Mouse (Mus musculus) mouse embryonic stem cell (cell line): Measurements from ENCODE around the gene Zfp706.

Experiments used
- in situ Hi-C, 2 experiments: fragments of 300-500 bp; cut with MboI; formaldehyde crosslinking; loops; 1 replicate in 1 of 2; 3 replicates in 1 of 2; pipeline ENCODE4 v1.14.3; 2019 to 2020; ENCODE audit warnings: low sequenced_read_pairs in 2 of 2, low pct_unique_long_range_greater_than_20kb in 1 of 2, mixed read lengths in 1 of 2; ENCODE audit not compliant: unreplicated experiment in 1 of 2

Gene Zfp706

DNA sequence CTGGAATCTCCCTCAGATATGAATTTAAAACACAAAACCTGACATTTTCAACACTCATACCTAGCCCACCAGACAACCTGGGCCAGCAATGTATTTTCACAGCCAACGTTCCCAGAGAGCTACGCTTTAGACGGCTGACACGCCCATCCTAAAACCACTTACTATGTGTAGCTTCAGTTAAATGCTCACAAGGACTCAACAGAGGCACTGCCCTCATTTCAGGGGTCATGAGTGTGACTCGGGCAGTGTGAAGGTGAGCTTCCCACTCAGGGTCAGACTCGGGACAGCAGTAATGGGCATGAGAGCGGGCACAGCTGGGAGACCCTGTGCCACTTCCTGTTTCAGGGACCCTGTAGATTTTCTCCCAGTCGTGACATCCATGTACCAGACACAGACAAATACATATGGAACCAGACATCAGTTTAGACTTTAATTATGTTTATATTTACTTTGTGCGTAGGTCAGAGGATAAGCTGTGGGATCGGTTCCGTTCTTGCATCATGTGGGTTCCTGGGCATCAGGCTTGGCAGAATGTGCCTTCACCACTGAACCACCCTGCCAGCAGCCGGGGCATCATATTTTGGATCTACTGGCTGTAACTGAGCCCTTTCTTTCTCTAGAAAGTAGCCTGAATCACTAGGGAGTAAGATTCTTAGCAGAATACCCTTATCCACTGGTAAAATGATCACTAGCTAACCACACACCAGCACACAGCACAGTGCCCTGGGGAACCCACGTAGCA is 19.4 kb downstream of the Zfp706 start:
- in situ Hi-C loops = no loop called here

DNA sequence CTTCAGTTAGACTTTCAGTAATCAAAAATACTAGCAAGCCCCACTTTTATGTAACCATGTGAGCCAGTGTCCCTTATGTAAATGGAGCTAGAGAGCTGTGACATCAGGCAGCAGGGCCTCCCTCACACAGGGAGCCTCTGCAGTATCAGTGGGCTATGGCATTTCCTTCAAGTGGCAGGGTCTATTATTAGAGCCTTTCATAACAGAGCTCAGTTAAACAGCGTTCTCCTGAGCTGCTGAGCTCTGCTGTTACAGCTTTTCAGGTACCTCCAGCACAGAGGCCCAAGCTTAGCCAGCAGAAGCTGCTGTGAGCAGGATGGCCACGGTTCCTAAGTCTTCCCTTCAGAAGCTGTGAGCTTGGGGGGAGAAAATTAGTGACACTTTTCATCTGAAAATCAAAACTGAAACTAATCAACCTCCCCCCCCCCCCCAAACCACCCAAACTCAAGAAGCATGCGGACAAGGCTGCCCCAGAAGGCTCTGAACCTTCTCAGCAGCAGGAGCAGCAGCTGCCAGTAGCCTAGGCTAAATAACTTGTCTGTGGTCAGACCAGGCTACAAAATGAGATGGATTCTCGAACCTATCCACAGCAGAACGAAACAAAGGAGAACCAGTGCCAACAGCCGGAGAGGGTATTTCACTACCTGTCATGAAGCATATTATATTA is 20.2 kb downstream of the Zfp706 start:
- in situ Hi-C loops = no loop called here

GRCm38 (mm10) chr15:36985567-36985925 is 22.0 kb downstream of the Zfp706 start:
- in situ Hi-C loops = no loop called here

GRCm38 (mm10) chr15:36984921-36985566 is 22.5 kb downstream of the Zfp706 start:
- in situ Hi-C loops = no loop called here

- in situ Hi-C loops = no loop called here
These were observed 24.1 kb downstream of the Zfp706 start for GRCm38 (mm10) chr15:36983455-36983854.

DNA sequence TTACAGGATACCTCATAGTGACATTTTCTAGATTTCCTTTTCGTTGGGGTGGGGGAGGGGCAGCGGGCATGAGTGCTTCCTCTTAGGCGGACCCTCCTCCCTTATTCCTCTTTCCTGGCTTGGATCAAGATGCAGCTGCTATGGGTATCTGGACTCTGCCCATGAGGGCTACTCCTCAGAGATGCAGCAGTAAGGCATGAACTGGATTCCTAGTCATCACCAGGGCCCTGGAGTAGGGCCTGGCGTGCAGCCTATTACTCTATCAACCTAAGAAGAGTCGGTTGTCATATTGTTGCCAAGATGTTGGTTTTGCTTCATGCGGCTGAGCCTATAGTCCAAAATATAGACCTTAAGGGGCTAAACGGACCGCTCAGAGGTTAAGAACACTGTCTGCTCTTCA is 27.3 kb downstream of the Zfp706 start:
- in situ Hi-C loops = no loop called here

GRCm38 (mm10) chr15:36979488-36980201 is 27.9 kb downstream of the Zfp706 start:
- in situ Hi-C loops = no loop called here

- in situ Hi-C loops = no loop called here
These were observed 28.4 kb downstream of the Zfp706 start for GRCm38 (mm10) chr15:36979159-36979487.

- in situ Hi-C loops = no loop called here
These were observed 29.8 kb downstream of the Zfp706 start for GRCm38 (mm10) chr15:36977823-36978222.

GRCm38 (mm10) chr15:36975690-36976089 is 31.9 kb downstream of the Zfp706 start:
- in situ Hi-C loops = no loop called here

DNA sequence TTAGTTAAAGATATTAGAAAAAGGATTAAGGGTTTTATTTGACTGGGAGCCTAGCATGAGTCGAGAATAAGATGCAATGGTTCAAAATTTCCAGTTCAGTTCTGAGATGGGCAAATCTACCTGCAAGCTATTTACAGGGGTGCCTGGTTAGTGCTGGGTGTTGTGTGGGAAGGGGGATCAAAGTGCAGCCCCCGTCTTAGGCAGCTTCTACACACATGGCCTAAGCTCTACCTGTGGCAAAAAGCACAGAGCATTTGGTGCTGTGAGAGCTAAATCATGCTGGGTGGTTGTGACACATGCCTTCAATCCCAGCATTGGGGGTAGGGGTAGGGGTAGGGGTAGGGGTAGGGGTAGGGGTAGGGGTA is 32.3 kb downstream of the Zfp706 start:
- in situ Hi-C loops = no loop called here

DNA sequence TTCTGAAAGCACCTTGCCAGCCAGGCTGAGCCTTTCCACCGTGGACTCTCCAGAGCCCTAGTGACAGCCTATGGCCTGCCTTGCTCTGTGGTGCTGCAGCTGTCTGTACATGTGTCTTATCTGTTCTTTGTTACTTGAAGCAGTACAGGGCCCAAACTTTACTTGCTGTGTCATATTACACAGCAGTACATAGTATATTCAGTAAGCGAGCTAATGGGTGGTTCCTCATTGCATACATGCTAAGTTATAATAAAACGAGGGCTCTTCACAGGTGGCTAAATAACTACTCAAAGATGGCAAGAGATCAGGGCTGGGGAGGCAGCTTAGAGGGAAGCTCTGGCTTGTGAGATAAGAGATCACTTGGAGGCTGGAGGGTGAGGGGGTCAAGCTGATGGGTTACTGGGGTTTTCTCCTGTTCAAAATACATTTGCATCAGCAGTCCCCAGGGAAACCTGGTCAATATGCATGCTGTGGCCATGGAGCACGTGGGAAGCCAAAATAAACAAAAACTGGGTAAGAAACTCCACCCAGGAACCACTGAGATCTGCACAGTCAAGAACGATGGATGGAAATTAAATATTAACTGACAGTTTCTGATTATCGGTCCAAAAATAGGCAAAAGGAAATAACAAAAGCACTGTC is 32.8 kb downstream of the Zfp706 start:
- in situ Hi-C loops = no loop called here

DNA sequence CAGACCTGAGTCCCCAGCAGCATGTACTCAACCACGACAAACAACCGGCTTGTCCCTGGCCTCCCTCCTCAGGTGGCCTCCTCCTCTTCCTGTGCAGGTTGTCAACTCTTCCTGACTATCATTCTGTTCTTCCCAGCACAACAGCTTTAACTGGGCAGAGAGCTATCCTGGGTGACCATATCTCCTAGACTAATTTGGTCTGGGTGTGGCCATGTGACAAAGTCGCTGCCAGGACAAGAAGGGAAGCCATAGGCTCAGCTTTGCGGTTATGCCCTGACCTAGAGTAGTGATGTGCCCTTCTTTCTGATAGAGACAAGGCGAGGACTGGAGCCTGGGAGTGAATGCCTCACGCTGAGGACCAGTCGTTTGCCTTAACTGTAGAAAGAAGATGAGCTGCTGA is 33.9 kb downstream of the Zfp706 start:
- in situ Hi-C loops = no loop called here

- in situ Hi-C loops = no loop called here
These were observed 34.3 kb downstream of the Zfp706 start for GRCm38 (mm10) chr15:36973290-36973689.

GRCm38 (mm10) chr15:36969794-36970193 is 37.8 kb downstream of the Zfp706 start:
- in situ Hi-C loops = no loop called here

- in situ Hi-C loops = no loop called here
These were observed 39.3 kb downstream of the Zfp706 start for GRCm38 (mm10) chr15:36968295-36968694.

DNA sequence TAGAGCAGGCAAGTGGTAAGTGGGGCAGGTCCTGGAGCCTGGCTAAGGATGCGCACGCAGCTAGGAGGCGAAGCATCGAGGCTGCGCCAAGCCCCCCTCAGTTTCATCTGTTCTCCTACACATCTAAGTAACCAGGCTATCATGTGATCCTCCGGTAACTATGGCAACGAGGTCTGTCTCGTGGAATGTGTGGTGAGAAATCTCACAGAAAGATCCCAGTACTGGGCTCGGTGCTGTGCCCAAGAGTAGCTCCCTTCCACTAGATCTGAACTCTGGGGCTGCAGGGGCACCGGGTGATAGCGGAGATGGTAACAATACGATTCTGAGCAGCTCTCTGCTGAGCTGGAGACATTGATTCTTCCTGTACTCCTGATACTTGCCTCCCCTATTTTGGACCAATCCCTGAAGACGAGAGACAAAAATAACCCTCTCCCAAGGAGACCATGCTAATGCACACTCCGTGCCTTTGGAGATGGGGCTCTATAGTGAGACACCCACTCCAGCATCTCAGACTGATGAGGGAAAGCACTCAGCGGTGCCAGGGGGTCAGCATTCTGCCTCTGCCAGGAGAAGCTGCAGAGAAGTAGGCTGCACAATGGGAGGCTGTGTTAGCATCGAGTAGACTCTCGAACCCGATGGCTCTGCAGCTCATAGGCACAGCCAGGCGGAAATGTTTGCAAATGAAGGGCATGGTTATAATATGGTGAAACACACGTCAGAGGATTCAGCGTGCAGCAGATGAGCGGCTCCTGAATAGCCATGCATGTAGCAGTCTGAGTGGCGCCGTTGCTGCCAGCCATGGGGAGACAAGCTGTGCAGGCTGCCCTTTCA is 40.0 kb downstream of the Zfp706 start:
- in situ Hi-C loops = no loop called here

DNA sequence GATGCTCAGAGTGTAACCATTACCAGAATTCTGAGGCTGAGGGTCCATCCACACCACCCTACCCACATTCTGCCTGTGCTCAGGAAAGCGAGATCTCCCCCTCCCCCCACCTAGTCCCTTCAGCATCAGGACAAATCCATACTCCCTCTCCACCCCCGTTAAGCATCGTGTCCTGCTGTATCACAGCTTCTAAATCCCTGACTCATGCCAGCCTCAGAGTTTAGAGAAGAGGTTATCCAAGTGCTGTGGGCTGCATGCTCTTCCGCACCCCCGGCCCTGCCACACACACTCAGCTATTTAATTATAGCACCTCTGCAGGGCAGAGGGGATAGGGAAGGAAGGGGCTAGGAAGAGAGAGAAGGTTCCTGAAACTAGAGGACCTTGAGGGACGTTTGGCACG is 40.6 kb downstream of the Zfp706 start:
- in situ Hi-C loops = no loop called here
